Mouse (Mus musculus): Measurements from ENCODE around the gene Tapbp. TPM values are rescaled to one million over a fixed set of nuclear protein-coding genes. Genes with fewer than 3 reads are reported as not detected.

Gene Tapbp
- polyA plus RNA-seq, 1 experiment, result 367 TPM

DNA sequence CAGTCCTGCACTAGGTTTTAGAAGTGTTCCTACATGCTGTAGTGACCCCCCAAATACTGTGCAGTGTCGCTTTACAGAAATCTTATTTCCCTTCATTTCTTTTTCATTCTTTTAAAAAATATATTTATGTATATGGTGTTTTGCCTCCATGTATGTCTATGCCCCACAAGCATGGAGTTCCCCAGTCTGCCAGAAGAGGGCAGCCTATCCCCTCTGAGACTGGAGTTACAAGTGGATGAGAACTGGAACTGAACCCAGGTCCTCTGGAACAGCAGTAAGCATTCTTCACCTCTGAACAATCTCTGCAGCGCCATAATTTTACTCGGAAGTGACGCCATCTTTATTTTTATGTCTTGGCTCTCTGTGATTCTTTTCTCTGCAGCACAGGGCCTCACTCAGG, 53.7 kb downstream of the Tapbp start:
- H3K27me3 ChIP-seq (ENCODE audit: control insufficient read depth, insufficient read depth, low read length), result no peaks in the 10 kb centered on the region
- no peak overlapping the region for H3K27ac ChIP-seq (ENCODE audit: insufficient read depth, low read depth, low read length)
- peaks cover 13% of the 10 kb centered on the region for H3K36me3 ChIP-seq (ENCODE audit: control insufficient read depth, insufficient read depth, low read length)
- 80% methylated on average over 4 of the region's 4 CpGs for WGBS
- H3K4me1 ChIP-seq (ENCODE audit: control insufficient read depth, insufficient read depth, insufficient read length, low read length), result no peaks in the 10 kb centered on the region
- no peak overlapping the region for H3K4me3 ChIP-seq (ENCODE audit: low read depth, low read length)
- TF ChIP-seq POLR2A (IDR thresholded peaks at IDR 0.05; ENCODE audit: low read depth, low read length) (no peak), CTCF (IDR thresholded peaks at IDR 0.05; ENCODE audit: extremely low read depth, insufficient read length, insufficient replicate concordance, low read depth, low read length) (peak; percentile 9; the same call in 1 of the 2 replicates)

DNA sequence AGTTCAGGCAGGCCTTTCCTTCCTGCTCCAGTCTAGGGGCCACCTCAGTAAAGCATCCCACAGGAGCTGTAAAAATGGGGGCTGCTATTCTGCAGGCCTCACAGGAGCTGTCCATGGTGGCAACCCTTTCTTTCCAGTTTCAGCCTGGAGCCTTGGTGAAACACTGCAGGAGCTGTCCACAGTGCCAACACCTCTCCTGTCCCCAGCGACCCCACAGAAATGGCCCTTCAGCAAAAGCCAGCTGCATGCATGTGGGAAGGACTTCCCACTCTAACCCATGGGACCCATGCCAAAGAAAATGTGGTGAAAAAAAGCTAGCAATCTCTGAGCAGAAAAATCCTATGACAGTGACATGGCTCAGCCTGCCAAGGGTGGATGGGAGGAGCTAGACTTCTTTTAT, 57.0 kb downstream of the Tapbp start:
- H3K4me3 ChIP-seq (ENCODE audit: low read depth, low read length), result no peak overlapping the region
- peaks cover 2% of the 10 kb centered on the region for H3K4me1 ChIP-seq (ENCODE audit: control insufficient read depth, insufficient read depth, insufficient read length, low read length)
- WGBS, result 12% methylated on average over 1 of the region's 1 CpGs
- TF ChIP-seq CTCF (IDR thresholded peaks at IDR 0.05; ENCODE audit: extremely low read depth, insufficient read length, insufficient replicate concordance, low read depth, low read length) (no peak), POLR2A (IDR thresholded peaks at IDR 0.05; ENCODE audit: low read depth, low read length) (no peak)
- no peaks in the 10 kb centered on the region for H3K27me3 ChIP-seq (ENCODE audit: control insufficient read depth, insufficient read depth, low read length)
- no peaks in the 10 kb centered on the region for H3K36me3 ChIP-seq (ENCODE audit: control insufficient read depth, insufficient read depth, low read length)
- H3K27ac ChIP-seq (ENCODE audit: insufficient read depth, low read depth, low read length), result no peak overlapping the region

DNA sequence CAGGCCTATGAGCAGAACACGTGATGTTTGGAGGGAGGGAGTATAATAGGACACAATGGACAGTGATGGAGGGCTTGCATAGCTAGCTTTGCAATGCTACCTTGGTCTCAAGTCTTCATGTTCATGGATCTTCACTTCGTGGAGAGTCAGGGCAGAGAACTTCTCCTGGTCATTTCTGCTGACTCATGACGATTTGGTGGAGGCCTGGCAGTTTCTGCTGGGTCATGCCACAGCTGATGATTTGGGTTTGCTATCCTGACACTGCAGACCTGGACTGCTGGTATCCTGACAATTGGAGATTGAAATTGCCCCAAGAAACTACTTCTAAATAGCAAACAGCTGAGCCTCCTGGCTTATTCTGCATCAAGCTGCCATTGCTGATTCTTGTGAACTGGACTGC, 57.9 kb downstream of the Tapbp start:
- Histone ChIP-seq H3K27ac (ENCODE audit: insufficient read depth, low read depth, low read length) (no peak overlapping the region), H3K4me3 (ENCODE audit: low read depth, low read length) (no peak overlapping the region), H3K27me3 (ENCODE audit: control insufficient read depth, insufficient read depth, low read length) (no peaks in the 10 kb centered on the region), H3K36me3 (ENCODE audit: control insufficient read depth, insufficient read depth, low read length) (no peaks in the 10 kb centered on the region), H3K4me1 (ENCODE audit: control insufficient read depth, insufficient read depth, insufficient read length, low read length) (peaks cover 5% of the 10 kb centered on the region)
- 75% methylated on average over 3 of the region's 3 CpGs for WGBS
- TF ChIP-seq POLR2A (IDR thresholded peaks at IDR 0.05; ENCODE audit: low read depth, low read length), result no peak
- no peak for TF ChIP-seq CTCF (IDR thresholded peaks at IDR 0.05; ENCODE audit: extremely low read depth, insufficient read length, insufficient replicate concordance, low read depth, low read length)

GRCm38 (mm10) chr17:33977861-33978557, 62.3 kb downstream of the Tapbp start:
- Histone ChIP-seq H3K36me3 (ENCODE audit: control insufficient read depth, insufficient read depth, low read length) (no peaks in the 10 kb centered on the region), H3K27ac (ENCODE audit: insufficient read depth, low read depth, low read length) (peak overlapping the region; percentile 27), H3K4me3 (ENCODE audit: low read depth, low read length) (peak overlapping the region; percentile 79), H3K4me1 (ENCODE audit: control insufficient read depth, insufficient read depth, insufficient read length, low read length) (peaks cover 26% of the 10 kb centered on the region), H3K27me3 (ENCODE audit: control insufficient read depth, insufficient read depth, low read length) (no peaks in the 10 kb centered on the region)
- WGBS, result 3% methylated on average over 57 of the region's 57 CpGs
- TF ChIP-seq POLR2A (IDR thresholded peaks at IDR 0.05; ENCODE audit: low read depth, low read length), result no peak
- TF ChIP-seq CTCF (IDR thresholded peaks at IDR 0.05; ENCODE audit: extremely low read depth, insufficient read length, insufficient replicate concordance, low read depth, low read length), result no peak

- Histone ChIP-seq H3K4me3 (ENCODE audit: low read depth, low read length) (peak overlapping the region; percentile 79), H3K27me3 (ENCODE audit: control insufficient read depth, insufficient read depth, low read length) (no peaks in the 10 kb centered on the region), H3K27ac (ENCODE audit: insufficient read depth, low read depth, low read length) (peak overlapping the region; percentile 87), H3K36me3 (ENCODE audit: control insufficient read depth, insufficient read depth, low read length) (no peaks in the 10 kb centered on the region), H3K4me1 (ENCODE audit: control insufficient read depth, insufficient read depth, insufficient read length, low read length) (peaks cover 26% of the 10 kb centered on the region)
- TF ChIP-seq CTCF (IDR thresholded peaks at IDR 0.05; ENCODE audit: extremely low read depth, insufficient read length, insufficient replicate concordance, low read depth, low read length) (no peak), POLR2A (IDR thresholded peaks at IDR 0.05; ENCODE audit: low read depth, low read length) (peak; percentile 82)
- under 1% methylated on average over 17 of the region's 17 CpGs for WGBS
These were observed 62.9 kb downstream of the Tapbp start for GRCm38 (mm10) chr17:33978631-33979031.

Other genes starting within 250 kb of the Tapbp start
- gene Hnrnpm, start 229.0 kb upstream of the Tapbp start, polyA plus RNA-seq (2012; rRNA removed), result 54.5 and 91.7 TPM in 2 replicates
- gene March2, start 197.2 kb upstream of the Tapbp start, polyA plus RNA-seq (2012; rRNA removed), result 43.7 and 60.9 TPM in 2 replicates
- 171 and 431 TPM in 2 replicates for gene Rab11b, start 155.4 kb upstream of the Tapbp start, polyA plus RNA-seq (2012; rRNA removed)
- 14.7 and 57.3 TPM in 2 replicates for gene Angptl4, start 134.1 kb upstream of the Tapbp start, polyA plus RNA-seq (2012; rRNA removed)
- 20.6 and 21.1 TPM in 2 replicates for gene Kank3, start 105.4 kb upstream of the Tapbp start, polyA plus RNA-seq (2012; rRNA removed)
- gene Rps28, start 91.3 kb upstream of the Tapbp start, polyA plus RNA-seq (2012; rRNA removed), result 296 and 444 TPM in 2 replicates
- gene Ndufa7, start 91.3 kb upstream of the Tapbp start, polyA plus RNA-seq (2012; rRNA removed), result 337 and 417 TPM in 2 replicates
- gene Cd320, start 72.8 kb upstream of the Tapbp start, polyA plus RNA-seq (2012; rRNA removed), result 14.9 and 22.1 TPM in 2 replicates
- not detected in 2 replicates for gene Gm7029, start 42.1 kb upstream of the Tapbp start, polyA plus RNA-seq (2012; rRNA removed)
- 3.9 and 7.5 TPM in 2 replicates for gene Kifc1, start 25.2 kb upstream of the Tapbp start, polyA plus RNA-seq (2012; rRNA removed)
- gene Platr17, start 10.8 kb upstream of the Tapbp start, polyA plus RNA-seq (2012; rRNA removed), result not detected in 2 replicates
- gene Daxx, start 6.5 kb upstream of the Tapbp start, polyA plus RNA-seq (2012; rRNA removed), result 20.7 and 48.6 TPM in 2 replicates
- gene Zbtb22, start within 50 bp of the Tapbp start, polyA plus RNA-seq (2012; rRNA removed), result 64.1 and 134 TPM in 2 replicates
- 45.3 and 60.7 TPM in 2 replicates for gene Rgl2, start 13.6 kb downstream of the Tapbp start, polyA plus RNA-seq (2012; rRNA removed)
- 9.3 and 19.4 TPM in 2 replicates for gene Pfdn6, start 24.4 kb downstream of the Tapbp start, polyA plus RNA-seq (2012; rRNA removed)
- 10.0 and 12.4 TPM in 2 replicates for gene Wdr46, start 24.8 kb downstream of the Tapbp start, polyA plus RNA-seq (2012; rRNA removed)
- 14.8 and 24.6 TPM in 2 replicates for gene B3galt4, start 35.6 kb downstream of the Tapbp start, polyA plus RNA-seq (2012; rRNA removed)
- gene Vps52, start 39.9 kb downstream of the Tapbp start, polyA plus RNA-seq (2012; rRNA removed), result 28.4 and 52.3 TPM in 2 replicates
- 509 and 766 TPM in 2 replicates for gene Rps18, start 40.1 kb downstream of the Tapbp start, polyA plus RNA-seq (2012; rRNA removed)
- gene H2-K1, start 84.4 kb downstream of the Tapbp start, polyA plus RNA-seq (2012; rRNA removed), result 2,533 and 6,705 TPM in 2 replicates
- gene Ring1, start 108.8 kb downstream of the Tapbp start, polyA plus RNA-seq (2012; rRNA removed), result 15.5 and 29.9 TPM in 2 replicates
- 52.4 and 75.8 TPM in 2 replicates for gene H2-Ke6, start 112.2 kb downstream of the Tapbp start, polyA plus RNA-seq (2012; rRNA removed)
- 81.5 and 119 TPM in 2 replicates for gene Slc39a7, start 115.8 kb downstream of the Tapbp start, polyA plus RNA-seq (2012; rRNA removed)
- 26.3 and 64.2 TPM in 2 replicates for gene Rxrb, start 115.9 kb downstream of the Tapbp start, polyA plus RNA-seq (2012; rRNA removed)
- 0.90 and 2.4 TPM in 2 replicates for gene Col11a2, start 123.5 kb downstream of the Tapbp start, polyA plus RNA-seq (2012; rRNA removed)
- 7.2 and 16.6 TPM in 2 replicates for gene H2-Oa, start 176.4 kb downstream of the Tapbp start, polyA plus RNA-seq (2012; rRNA removed)
- gene H2-DMa, start 203.6 kb downstream of the Tapbp start, polyA plus RNA-seq (2012; rRNA removed), result 35.4 and 169 TPM in 2 replicates
- 41.2 and 73.1 TPM in 2 replicates for gene Brd2, start 206.7 kb downstream of the Tapbp start, polyA plus RNA-seq (2012; rRNA removed)
- 12.7 and 25.4 TPM in 2 replicates for gene H2-DMb2, start 227.4 kb downstream of the Tapbp start, polyA plus RNA-seq (2012; rRNA removed)
- 39.0 and 281 TPM in 2 replicates for gene H2-DMb1, start 237.2 kb downstream of the Tapbp start, polyA plus RNA-seq (2012; rRNA removed)